Mouse (Mus musculus): Measurements from ENCODE around the gene 4930512M02Rik. TPM values are rescaled to one million over a fixed set of nuclear protein-coding genes. Genes with fewer than 3 reads are reported as not detected.
A peak's percentile ranks its signal among the peaks of the same experiment; 100 is the strongest.

The 4930512M02Rik gene
- polyA plus RNA-seq, 2 experiments: not detected

GRCm38 (mm10) chr11:11667922-11668290, 40.3 kb upstream of the 4930512M02Rik start:
- ATAC-seq (ENCODE audit: insufficient read depth) (no peak), DNase-seq (ENCODE audit: low read depth in 3 of 3, low spot score in 3 of 3) (no peak)
- Histone ChIP-seq H3K36me3 (replicated peaks; ENCODE audit: control insufficient read depth, insufficient read depth, low read depth) (no peaks in the 10 kb centered on the region), H3K27ac (no peak overlapping the region), H3K27me3 (ENCODE audit: control insufficient read depth, insufficient read depth, low read length) (no peaks in the 10 kb centered on the region), H3K4me2 (ENCODE audit: low read depth) (no peak overlapping the region), H3K9me3 (ENCODE audit: control insufficient read depth, low read length) (no peaks in the 10 kb centered on the region), H3K9ac (replicated peaks) (no peak overlapping the region), H3K4me3 (ENCODE audit: insufficient read depth in 1 of 2, low read depth in 2 of 2, low read length in 2 of 2) (no peak overlapping the region), H3K4me1 (replicated peaks; ENCODE audit: control insufficient read depth in 2 of 2, insufficient read depth in 2 of 2, low read length in 1 of 2) (no peaks in the 10 kb centered on the region; a peak in 1 of 4 replicates)
- TF ChIP-seq CTCF (IDR thresholded peaks at IDR 0.05; ENCODE audit: low read depth) (no peak), EP300 (IDR thresholded peaks at IDR 0.05; ENCODE audit: low read depth) (no peak)
- WGBS (ENCODE audit: insufficient replicate concordance): 56% methylated on average over 3 of the region's 3 CpGs

- DNase-seq (ENCODE audit: low read depth in 3 of 3, low spot score in 3 of 3) (no peak), ATAC-seq (ENCODE audit: insufficient read depth) (no peak)
- Histone ChIP-seq H3K27ac (no peak overlapping the region), H3K27me3 (ENCODE audit: control insufficient read depth, insufficient read depth, low read length) (no peaks in the 10 kb centered on the region), H3K4me2 (ENCODE audit: low read depth) (no peak overlapping the region), H3K4me1 (replicated peaks; ENCODE audit: control insufficient read depth in 2 of 2, insufficient read depth in 2 of 2, low read length in 1 of 2) (no peaks in the 10 kb centered on the region; a peak in 1 of 4 replicates), H3K9me3 (ENCODE audit: control insufficient read depth, low read length) (no peaks in the 10 kb centered on the region), H3K36me3 (replicated peaks; ENCODE audit: control insufficient read depth, insufficient read depth, low read depth) (no peaks in the 10 kb centered on the region), H3K9ac (replicated peaks) (no peak overlapping the region), H3K4me3 (ENCODE audit: insufficient read depth in 1 of 2, low read depth in 2 of 2, low read length in 2 of 2) (no peak overlapping the region)
- WGBS (ENCODE audit: insufficient replicate concordance): 58% methylated on average over 4 of the region's 4 CpGs
- TF ChIP-seq EP300 (IDR thresholded peaks at IDR 0.05; ENCODE audit: low read depth): no peak
- TF ChIP-seq CTCF (IDR thresholded peaks at IDR 0.05; ENCODE audit: low read depth): no peak
Measured at GRCm38 (mm10) chr11:11667254-11667921, 39.8 kb upstream of the 4930512M02Rik start.

- no peak overlapping the region for H3K27ac ChIP-seq
- H3K4me1 ChIP-seq (replicated peaks; ENCODE audit: control insufficient read depth in 2 of 2, insufficient read depth in 2 of 2, low read length in 1 of 2): peaks cover 14 to 29% of the 10 kb centered on the region in 2 experiments
- no peaks in the 10 kb centered on the region for H3K9me3 ChIP-seq (ENCODE audit: control insufficient read depth, low read length)
- H3K36me3 ChIP-seq (replicated peaks; ENCODE audit: control insufficient read depth, insufficient read depth, low read depth): no peaks in the 10 kb centered on the region
- H3K27me3 ChIP-seq (ENCODE audit: control insufficient read depth, insufficient read depth, low read length): no peaks in the 10 kb centered on the region
- WGBS (ENCODE audit: insufficient replicate concordance): 61% methylated on average over 4 of the region's 4 CpGs
- no peak for TF ChIP-seq CTCF (IDR thresholded peaks at IDR 0.05; ENCODE audit: low read depth)
- no peak for TF ChIP-seq EP300 (IDR thresholded peaks at IDR 0.05; ENCODE audit: low read depth)
- ATAC-seq (ENCODE audit: insufficient read depth) (no peak), DNase-seq (ENCODE audit: low read depth in 3 of 3, low spot score in 3 of 3) (no peak)
- no peak overlapping the region for H3K4me2 ChIP-seq (ENCODE audit: low read depth)
- no peak overlapping the region for H3K9ac ChIP-seq (replicated peaks)
- H3K4me3 ChIP-seq (ENCODE audit: insufficient read depth in 1 of 2, low read depth in 2 of 2, low read length in 2 of 2): no peak overlapping the region
Measured at GRCm38 (mm10) chr11:11660651-11661050, 33.0 kb upstream of the 4930512M02Rik start.

GRCm38 (mm10) chr11:11658834-11659233, 31.2 kb upstream of the 4930512M02Rik start:
- Histone ChIP-seq H3K4me2 (ENCODE audit: low read depth) (no peak overlapping the region), H3K36me3 (replicated peaks; ENCODE audit: control insufficient read depth, insufficient read depth, low read depth) (no peaks in the 10 kb centered on the region), H3K27me3 (ENCODE audit: control insufficient read depth, insufficient read depth, low read length) (no peaks in the 10 kb centered on the region), H3K9ac (replicated peaks) (no peak overlapping the region), H3K27ac (no peak overlapping the region), H3K4me1 (replicated peaks; ENCODE audit: control insufficient read depth in 2 of 2, insufficient read depth in 2 of 2, low read length in 1 of 2) (peaks cover 14 to 29% of the 10 kb centered on the region in 2 experiments), H3K9me3 (ENCODE audit: control insufficient read depth, low read length) (no peaks in the 10 kb centered on the region), H3K4me3 (ENCODE audit: insufficient read depth in 1 of 2, low read depth in 2 of 2, low read length in 2 of 2) (no peak overlapping the region)
- 47% methylated on average over 4 of the region's 4 CpGs for WGBS (ENCODE audit: insufficient replicate concordance)
- TF ChIP-seq CTCF (IDR thresholded peaks at IDR 0.05; ENCODE audit: low read depth) (no peak), EP300 (IDR thresholded peaks at IDR 0.05; ENCODE audit: low read depth) (no peak)
- ATAC-seq (ENCODE audit: insufficient read depth) (no peak), DNase-seq (ENCODE audit: low read depth in 3 of 3, low spot score in 3 of 3) (no peak)

- H3K4me1 ChIP-seq (replicated peaks; ENCODE audit: control insufficient read depth in 2 of 2, insufficient read depth in 2 of 2, low read length in 1 of 2): peaks cover 14 to 29% of the 10 kb centered on the region in 2 experiments
- 47% methylated on average over 4 of the region's 4 CpGs for WGBS (ENCODE audit: insufficient replicate concordance)
- ATAC-seq (ENCODE audit: insufficient read depth) (no peak), DNase-seq (ENCODE audit: low read depth in 3 of 3, low spot score in 3 of 3) (no peak)
- peak overlapping the region; percentile 44 for H3K27ac ChIP-seq
- H3K36me3 ChIP-seq (replicated peaks; ENCODE audit: control insufficient read depth, insufficient read depth, low read depth): no peaks in the 10 kb centered on the region
- no peak overlapping the region; the same call in 1 of the 2 replicates for H3K9ac ChIP-seq (replicated peaks)
- peak overlapping the region; percentile 23 for H3K4me2 ChIP-seq (ENCODE audit: low read depth)
- TF ChIP-seq EP300 (IDR thresholded peaks at IDR 0.05; ENCODE audit: low read depth) (no peak), CTCF (IDR thresholded peaks at IDR 0.05; ENCODE audit: low read depth) (no peak)
- no peak overlapping the region for H3K4me3 ChIP-seq (ENCODE audit: insufficient read depth in 1 of 2, low read depth in 2 of 2, low read length in 2 of 2)
- H3K9me3 ChIP-seq (ENCODE audit: control insufficient read depth, low read length): no peaks in the 10 kb centered on the region
- H3K27me3 ChIP-seq (ENCODE audit: control insufficient read depth, insufficient read depth, low read length): no peaks in the 10 kb centered on the region
Measured at GRCm38 (mm10) chr11:11657634-11658033, 30.0 kb upstream of the 4930512M02Rik start.
